Mouse (Mus musculus) neural tube, embryonic 12.5 days (tissue): Measurements from ENCODE around the gene Gtf3c6. TPM values are rescaled to one million over a fixed set of nuclear protein-coding genes. Genes with fewer than 3 reads are reported as not detected.

Source experiments
- ATAC-seq: fragments of 200-750 bp; cut with Nextera tagmentation; 2 replicates; pipeline ENCODE4 v1.8.0; 2017; ENCODE audit warnings: low read depth, mild to moderate bottlenecking, moderate TSS enrichment, moderate library complexity; ENCODE audit not compliant: low FRiP score
- H3K27ac ChIP-seq: fragments of 300-500 bp; sonication (generic); 2 replicates; pipeline ENCODE4 v1.5.1; 2016
- H3K27me3 ChIP-seq: fragments of 300-500 bp; sonication (generic); replicated peaks from 2 replicates; pipeline ENCODE4 v1.6.1; 2016; ENCODE audit warnings: mild to moderate bottlenecking
- H3K36me3 ChIP-seq: fragments of 300-500 bp; sonication (generic); 2 replicates; pipeline ENCODE4 v1.6.1; 2016; ENCODE audit warnings: mild to moderate bottlenecking
- H3K4me1 ChIP-seq: fragments of 300-500 bp; sonication (generic); 2 replicates; pipeline ENCODE4 v1.6.1; 2016
- H3K4me2 ChIP-seq: fragments of 300-500 bp; sonication (generic); replicated peaks from 2 replicates; pipeline ENCODE4 v1.6.1; 2016; ENCODE audit warnings: mild to moderate bottlenecking
- H3K4me3 ChIP-seq: fragments of 300-500 bp; sonication (generic); 2 replicates; pipeline ENCODE4 v1.5.1; 2016
- H3K9ac ChIP-seq: fragments of 300-500 bp; sonication (generic); 2 replicates; pipeline ENCODE4 v1.6.1; 2016; ENCODE audit warnings: mild to moderate bottlenecking
- H3K9me3 ChIP-seq: fragments of 300-500 bp; sonication (generic); 2 replicates; pipeline ENCODE4 v1.6.1; 2016; ENCODE audit warnings: mild to moderate bottlenecking
- WGBS: fragments of 180-500 bp; shearing (Covaris S2); methylation state at CpG from one replicate; pipeline ENCODE4 v1.1.7; 2016; 5-methylcytosine and 5-hydroxymethylcytosine counted together
- polyA plus RNA-seq: library from polyadenylated mRNA; unstranded; fragments of >200 nt; fragmentation: Nextera tagmentation; extraction: Ambion mirVana; gene quantifications from 2 replicates; pipeline ENCODE4 v1.2.1, GENCODE M21; 2016

Gtf3c6 gene
- polyA plus RNA-seq, 1 experiment from 2014 or later, result 139 TPM

GRCm38 (mm10) chr10:40281565-40281964 is 23.7 kb upstream of the Gtf3c6 start:
- Histone ChIP-seq H3K4me1 (no peaks in the 10 kb centered on the region), H3K4me3 (no peak overlapping the region), H3K36me3 (peaks cover 13% of the 10 kb centered on the region), H3K27me3 (no peaks in the 10 kb centered on the region), H3K4me2 (no peak overlapping the region), H3K9me3 (no peaks in the 10 kb centered on the region), H3K9ac (no peak overlapping the region), H3K27ac (no peak overlapping the region)
- ATAC-seq, result no peak
- 95% methylated on average over 2 of the region's 2 CpGs for WGBS

GRCm38 (mm10) chr10:40278317-40278716 is 20.4 kb upstream of the Gtf3c6 start:
- no peak overlapping the region for H3K4me3 ChIP-seq

GRCm38 (mm10) chr10:40275991-40276390 is 18.1 kb upstream of the Gtf3c6 start:
- WGBS, result 67% methylated on average over 7 of the region's 7 CpGs
- no peak for ATAC-seq
- no peaks in the 10 kb centered on the region for H3K27me3 ChIP-seq
- no peak overlapping the region for H3K27ac ChIP-seq
- no peaks in the 10 kb centered on the region for H3K9me3 ChIP-seq
- no peaks in the 10 kb centered on the region for H3K36me3 ChIP-seq
- no peak overlapping the region for H3K4me2 ChIP-seq
- H3K4me1 ChIP-seq, result no peaks in the 10 kb centered on the region
- no peak overlapping the region for H3K4me3 ChIP-seq
- no peak overlapping the region for H3K9ac ChIP-seq

More at GRCm38 (mm10) chr10:40278317-40278716, 20.4 kb upstream of the Gtf3c6 start:
- H3K9ac ChIP-seq, result no peak overlapping the region
- H3K36me3 ChIP-seq, result no peaks in the 10 kb centered on the region
- ATAC-seq, result no peak
- H3K27me3 ChIP-seq, result no peaks in the 10 kb centered on the region
- 68% methylated on average over 5 of the region's 5 CpGs for WGBS
- H3K27ac ChIP-seq, result no peak overlapping the region
- H3K9me3 ChIP-seq, result no peaks in the 10 kb centered on the region
- no peaks in the 10 kb centered on the region for H3K4me1 ChIP-seq
- no peak overlapping the region for H3K4me2 ChIP-seq

- WGBS, result 83% methylated on average over 5 of the region's 5 CpGs
- Histone ChIP-seq H3K4me3 (no peak overlapping the region), H3K36me3 (no peaks in the 10 kb centered on the region), H3K9ac (no peak overlapping the region), H3K4me1 (no peaks in the 10 kb centered on the region), H3K27ac (no peak overlapping the region), H3K27me3 (no peaks in the 10 kb centered on the region), H3K9me3 (no peaks in the 10 kb centered on the region), H3K4me2 (no peak overlapping the region)
- no peak for ATAC-seq
Measured at GRCm38 (mm10) chr10:40273938-40274337, 16.0 kb upstream of the Gtf3c6 start.

GRCm38 (mm10) chr10:40271216-40271615 is 13.3 kb upstream of the Gtf3c6 start:
- no peak overlapping the region for H3K27ac ChIP-seq
- H3K27me3 ChIP-seq, result no peaks in the 10 kb centered on the region
- 87% methylated on average over 3 of the region's 3 CpGs for WGBS
- H3K9me3 ChIP-seq, result no peaks in the 10 kb centered on the region
- no peak overlapping the region for H3K9ac ChIP-seq
- no peak overlapping the region for H3K4me3 ChIP-seq
- no peaks in the 10 kb centered on the region for H3K4me1 ChIP-seq
- H3K4me2 ChIP-seq, result no peak overlapping the region
- H3K36me3 ChIP-seq, result no peaks in the 10 kb centered on the region
- no peak for ATAC-seq

- ATAC-seq, result no peak
- H3K27me3 ChIP-seq, result no peaks in the 10 kb centered on the region
- no peaks in the 10 kb centered on the region for H3K9me3 ChIP-seq
- H3K4me1 ChIP-seq, result no peaks in the 10 kb centered on the region
- H3K27ac ChIP-seq, result no peak overlapping the region
- H3K4me3 ChIP-seq, result no peak overlapping the region
- WGBS, result 83% methylated on average over 3 of the region's 3 CpGs
- no peak overlapping the region for H3K4me2 ChIP-seq
- H3K9ac ChIP-seq, result no peak overlapping the region
- no peaks in the 10 kb centered on the region for H3K36me3 ChIP-seq
Measured at GRCm38 (mm10) chr10:40264920-40265319, 7.0 kb upstream of the Gtf3c6 start.

- 88% methylated on average over 4 of the region's 4 CpGs for whole genome bisulfite sequencing
- no peak for ATAC-seq
- H3K9me3 ChIP-seq, result no peaks in the 10 kb centered on the region
- H3K27ac ChIP-seq, result no peak overlapping the region
- no peaks in the 10 kb centered on the region for H3K36me3 ChIP-seq
- no peaks in the 10 kb centered on the region for H3K27me3 ChIP-seq
- no peaks in the 10 kb centered on the region for H3K4me1 ChIP-seq
- H3K9ac ChIP-seq, result no peak overlapping the region
- no peak overlapping the region for H3K4me3 ChIP-seq
- H3K4me2 ChIP-seq, result no peak overlapping the region
Measured at GRCm38 (mm10) chr10:40263691-40264090, 5.8 kb upstream of the Gtf3c6 start.

GRCm38 (mm10) chr10:40262200-40262599 is 4.3 kb upstream of the Gtf3c6 start:
- H3K4me1 ChIP-seq, result no peaks in the 10 kb centered on the region
- H3K4me2 ChIP-seq, result no peak overlapping the region
- H3K4me3 ChIP-seq, result no peak overlapping the region
- H3K36me3 ChIP-seq, result no peaks in the 10 kb centered on the region
- H3K9ac ChIP-seq, result no peak overlapping the region
- WGBS, result 96% methylated on average over 6 of the region's 6 CpGs
- no peaks in the 10 kb centered on the region for H3K9me3 ChIP-seq
- no peaks in the 10 kb centered on the region for H3K27me3 ChIP-seq
- ATAC-seq, result no peak
- H3K27ac ChIP-seq, result no peak overlapping the region

GRCm38 (mm10) chr10:40260305-40260704 is 2.4 kb upstream of the Gtf3c6 start:
- H3K36me3 ChIP-seq, result no peaks in the 10 kb centered on the region
- no peaks in the 10 kb centered on the region for H3K4me1 ChIP-seq
- H3K27me3 ChIP-seq, result no peaks in the 10 kb centered on the region
- H3K4me2 ChIP-seq, result no peak overlapping the region
- H3K27ac ChIP-seq, result no peak overlapping the region
- no peak for ATAC-seq
- no peak overlapping the region for H3K9ac ChIP-seq
- no peak overlapping the region for H3K4me3 ChIP-seq
- 48% methylated on average over 5 of the region's 5 CpGs for WGBS
- H3K9me3 ChIP-seq, result no peaks in the 10 kb centered on the region

GRCm38 (mm10) chr10:40259542-40259941 is 1.6 kb upstream of the Gtf3c6 start:
- no peaks in the 10 kb centered on the region for H3K4me1 ChIP-seq
- 15% methylated on average over 8 of the region's 8 CpGs for WGBS
- no peak overlapping the region for H3K4me3 ChIP-seq
- ATAC-seq, result no peak
- H3K27me3 ChIP-seq, result no peaks in the 10 kb centered on the region
- H3K36me3 ChIP-seq, result no peaks in the 10 kb centered on the region
- no peaks in the 10 kb centered on the region for H3K9me3 ChIP-seq
- H3K4me2 ChIP-seq, result no peak overlapping the region
- no peak overlapping the region for H3K27ac ChIP-seq
- no peak overlapping the region for H3K9ac ChIP-seq

- H3K4me1 ChIP-seq, result no peaks in the 10 kb centered on the region
- no peak overlapping the region for H3K9ac ChIP-seq
- H3K27me3 ChIP-seq, result no peaks in the 10 kb centered on the region
- peaks cover 4% of the 10 kb centered on the region; the same call in 1 of the 2 replicates for H3K36me3 ChIP-seq
- 7% methylated on average over 5 of the region's 5 CpGs for WGBS
- H3K27ac ChIP-seq, result no peak overlapping the region; the same call in 1 of the 2 replicates
- peak overlapping the region; percentile 72 for H3K4me2 ChIP-seq
- ATAC-seq, result no peak
- H3K9me3 ChIP-seq, result no peaks in the 10 kb centered on the region
- H3K4me3 ChIP-seq, result 0 out of 2 replicates have a peak overlapping the region, but pooled peaks have one; percentile 17
Measured at GRCm38 (mm10) chr10:40258976-40259375, 1.1 kb upstream of the Gtf3c6 start.

GRCm38 (mm10) chr10:40258401-40258966 is 576 bp upstream of the Gtf3c6 start:
- Histone ChIP-seq H3K9me3 (no peaks in the 10 kb centered on the region), H3K9ac (no peak overlapping the region), H3K27me3 (no peaks in the 10 kb centered on the region), H3K27ac (no peak overlapping the region; the same call in 1 of the 2 replicates), H3K4me3 (peak overlapping the region; percentile 17; the same call in 1 of the 2 replicates), H3K4me1 (no peaks in the 10 kb centered on the region), H3K4me2 (peak overlapping the region; percentile 72), H3K36me3 (peaks cover 7% of the 10 kb centered on the region)
- peak; percentile 67 for ATAC-seq
- WGBS, result 1% methylated on average over 12 of the region's 12 CpGs

GRCm38 (mm10) chr10:40256716-40257115 is 1.2 kb downstream of the Gtf3c6 start:
- Histone ChIP-seq H3K9ac (peak overlapping the region; percentile 84), H3K27me3 (no peaks in the 10 kb centered on the region), H3K9me3 (no peaks in the 10 kb centered on the region), H3K4me3 (peak overlapping the region; percentile 72), H3K36me3 (peaks cover 25% of the 10 kb centered on the region), H3K4me1 (no peaks in the 10 kb centered on the region), H3K4me2 (peak overlapping the region; percentile 72), H3K27ac (no peak overlapping the region)
- peak; percentile 82 for ATAC-seq
- whole genome bisulfite sequencing, result 2% methylated on average over 5 of the region's 5 CpGs
